Mouse (Mus musculus) stomach, embryonic 16.5 days (tissue): ENCODE data around the gene Lfng. TPM values are rescaled to one million over a fixed set of nuclear protein-coding genes. Genes with fewer than 3 reads are reported as not detected.

Source experiments
- ATAC-seq: fragments of 200-750 bp; cut with Nextera tagmentation; 2 replicates; pipeline ENCODE4 v1.8.0; 2017; ENCODE audit warnings: moderate number of reproducible peaks, moderate TSS enrichment; ENCODE audit not compliant: insufficient read depth, low FRiP score
- H3K27ac ChIP-seq: fragments of 300-500 bp; sonication (generic); 2 replicates; pipeline ENCODE4 v1.5.1; 2014; ENCODE audit warnings: low read length
- H3K27me3 ChIP-seq: fragments of 300-500 bp; sonication (generic); 2 replicates; pipeline ENCODE4 v1.6.1; 2014; ENCODE audit warnings: low read length, control low read depth, mixed read lengths; ENCODE audit not compliant: control insufficient read depth, insufficient read depth
- H3K36me3 ChIP-seq: fragments of 300-500 bp; sonication (generic); 2 replicates; pipeline ENCODE4 v1.6.1; 2014; ENCODE audit warnings: low read length; ENCODE audit not compliant: control insufficient read depth, insufficient read depth
- H3K4me1 ChIP-seq: fragments of 300-500 bp; sonication (generic); 2 replicates; pipeline ENCODE4 v1.6.1; 2014; ENCODE audit warnings: low read length, control low read depth, mixed read lengths; ENCODE audit not compliant: control insufficient read depth, insufficient read depth
- H3K4me2 ChIP-seq: fragments of 300-500 bp; sonication (generic); 2 replicates; pipeline ENCODE4 v1.6.1; 2014; ENCODE audit warnings: low read depth, low read length, mixed read lengths
- H3K4me3 ChIP-seq: fragments of 300-500 bp; sonication (generic); replicated peaks from 2 replicates; pipeline ENCODE4 v1.5.1; 2014; ENCODE audit warnings: mild to moderate bottlenecking, low read length
- H3K9ac ChIP-seq: fragments of 300-500 bp; sonication (generic); 2 replicates; pipeline ENCODE4 v1.6.1; 2014; ENCODE audit warnings: low read length
- H3K9me3 ChIP-seq: fragments of 300-500 bp; sonication (generic); replicated peaks from 2 replicates; pipeline ENCODE4 v1.6.1; 2016; ENCODE audit warnings: low read length, control low read depth; ENCODE audit not compliant: control insufficient read depth
- WGBS: fragments of 180-500 bp; shearing (Covaris S2); extraction: QIAGEN DNeasy Blood & Tissue Kit; methylation state at CpG from one replicate; pipeline ENCODE4 v1.1.7; 2014; 5-methylcytosine and 5-hydroxymethylcytosine counted together
- polyA plus RNA-seq: library from polyadenylated mRNA; unstranded; fragments of >200 nt; fragmentation: Nextera tagmentation; extraction: Ambion mirVana; gene quantifications from 2 replicates; pipeline ENCODE4 v1.2.1, GENCODE M21; 2015

Lfng gene
- polyA plus RNA-seq, 1 experiment from 2014 or later, result 21.5 TPM

DNA sequence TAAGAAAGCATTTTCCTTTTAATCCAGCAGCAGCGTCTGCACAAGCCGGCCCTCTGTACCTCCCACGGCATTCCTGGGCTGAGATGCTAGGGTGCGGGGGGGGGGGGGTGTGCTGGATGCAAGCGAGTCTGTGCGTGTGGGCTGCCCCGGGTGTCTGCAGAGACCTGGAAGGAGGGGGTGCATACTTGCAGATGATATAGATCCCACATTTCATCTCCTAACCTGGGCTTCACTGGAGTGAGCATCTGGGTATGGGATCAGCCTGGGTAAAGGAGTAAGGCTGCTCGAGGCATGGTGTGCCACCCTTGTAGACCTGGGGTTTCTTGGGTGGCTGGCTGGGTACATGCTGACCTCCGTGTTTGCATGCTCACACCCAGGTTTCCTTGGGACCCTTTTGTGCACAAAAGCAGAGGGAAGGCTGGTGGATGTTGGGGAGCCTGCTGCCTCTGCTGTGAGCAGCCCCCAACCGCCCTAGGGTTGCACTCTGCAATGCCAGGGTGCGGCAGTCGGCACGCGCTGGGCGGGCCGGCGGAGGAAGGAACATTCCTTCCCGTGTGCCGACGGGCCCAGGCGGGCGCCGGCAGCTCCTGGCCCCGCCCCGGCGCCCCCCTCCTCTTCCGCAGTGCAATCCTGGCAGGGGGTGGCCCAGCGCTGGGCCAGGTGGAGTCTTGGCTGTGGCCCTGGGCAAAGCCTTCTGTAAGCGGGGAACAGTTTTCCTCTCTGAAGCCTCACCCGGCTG, 3.3 kb downstream of the Lfng start:
- H3K4me3 ChIP-seq, result peak overlapping the region; percentile 63
- H3K27me3 ChIP-seq, result peaks cover 6% of the 10 kb centered on the region; the same call in 1 of the 2 replicates
- H3K4me2 ChIP-seq, result peak overlapping the region; percentile 61
- peaks cover 2% of the 10 kb centered on the region; the same call in 1 of the 2 replicates for H3K36me3 ChIP-seq
- peak; percentile 19 for ATAC-seq
- 4% methylated on average over 29 of the region's 30 CpGs for whole genome bisulfite sequencing
- peaks cover 50% of the 10 kb centered on the region for H3K4me1 ChIP-seq
- H3K9me3 ChIP-seq, result no peaks in the 10 kb centered on the region
- H3K9ac ChIP-seq, result peak overlapping the region; percentile 82
- peak overlapping the region; percentile 99 for H3K27ac ChIP-seq

DNA sequence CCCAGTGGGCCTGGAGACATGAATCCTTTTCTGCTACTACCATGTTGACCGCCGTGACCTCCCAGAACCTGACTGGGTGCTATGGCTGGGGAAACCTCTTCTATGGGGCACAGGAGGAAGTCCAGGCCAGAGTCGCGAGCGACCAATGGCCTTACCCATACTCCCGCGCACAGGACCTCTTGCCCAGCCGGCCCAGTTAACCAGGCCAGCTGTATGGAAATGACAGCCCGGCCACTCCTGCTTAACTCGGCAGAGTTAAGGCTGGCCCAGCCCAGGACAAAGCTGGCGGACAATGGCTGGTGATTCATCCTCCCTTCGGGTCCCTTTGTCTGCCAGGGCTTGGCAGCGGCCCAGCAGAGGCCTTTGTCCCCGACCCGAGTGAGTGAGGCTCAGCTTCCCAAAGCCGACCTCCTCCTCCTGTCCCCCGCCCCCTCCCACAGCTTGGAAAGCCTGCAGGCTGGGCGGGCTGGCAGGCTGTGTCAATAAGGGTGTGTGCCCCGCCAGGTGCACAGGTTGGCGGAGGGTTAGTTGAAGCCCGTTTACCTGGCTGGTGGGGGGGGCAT, 4.0 kb downstream of the Lfng start:
- H3K4me1 ChIP-seq, result peaks cover 50% of the 10 kb centered on the region
- peak overlapping the region; percentile 82 for H3K9ac ChIP-seq
- ATAC-seq, result peak; percentile 78
- H3K4me3 ChIP-seq, result peak overlapping the region; percentile 63
- H3K27me3 ChIP-seq, result no peaks in the 10 kb centered on the region
- H3K27ac ChIP-seq, result peak overlapping the region; percentile 99
- H3K36me3 ChIP-seq, result peaks cover 2% of the 10 kb centered on the region; the same call in 1 of the 2 replicates
- WGBS, result 18% methylated on average over 21 of the region's 21 CpGs
- H3K4me2 ChIP-seq, result peak overlapping the region; percentile 61
- H3K9me3 ChIP-seq, result no peaks in the 10 kb centered on the region

GRCm38 (mm10) chr5:140611611-140612185, 4.6 kb downstream of the Lfng start:
- Histone ChIP-seq H3K4me3 (peak overlapping the region; percentile 63), H3K27me3 (no peaks in the 10 kb centered on the region), H3K9me3 (no peaks in the 10 kb centered on the region), H3K9ac (peak overlapping the region; percentile 82), H3K36me3 (peaks cover 2% of the 10 kb centered on the region; the same call in 1 of the 2 replicates), H3K4me2 (peak overlapping the region; percentile 61), H3K4me1 (peaks cover 45% of the 10 kb centered on the region), H3K27ac (peak overlapping the region; percentile 99)
- no peak; the same call in 1 of the 2 replicates for ATAC-seq
- WGBS, result 30% methylated on average over 15 of the region's 15 CpGs

DNA sequence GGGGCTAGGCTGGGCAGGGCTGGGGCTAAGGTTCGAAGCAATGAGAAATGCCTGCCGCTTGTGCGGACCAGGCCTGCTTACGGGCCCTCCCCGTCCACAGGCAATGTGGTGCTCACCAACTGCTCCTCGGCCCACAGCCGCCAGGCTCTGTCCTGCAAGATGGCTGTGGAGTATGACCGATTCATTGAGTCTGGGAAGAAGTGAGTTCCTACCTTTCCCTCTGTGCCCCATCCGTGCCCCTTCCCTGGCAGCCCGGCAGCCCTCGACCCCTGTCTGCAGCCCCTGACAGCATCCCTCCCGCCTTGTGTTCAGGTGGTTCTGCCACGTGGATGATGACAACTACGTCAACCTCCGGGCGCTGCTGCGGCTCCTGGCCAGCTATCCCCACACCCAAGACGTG, 5.1 kb downstream of the Lfng start:
- 61% methylated on average over 18 of the region's 18 CpGs for WGBS
- peak overlapping the region; percentile 82 for H3K9ac ChIP-seq
- peak overlapping the region; percentile 99 for H3K27ac ChIP-seq

DNA sequence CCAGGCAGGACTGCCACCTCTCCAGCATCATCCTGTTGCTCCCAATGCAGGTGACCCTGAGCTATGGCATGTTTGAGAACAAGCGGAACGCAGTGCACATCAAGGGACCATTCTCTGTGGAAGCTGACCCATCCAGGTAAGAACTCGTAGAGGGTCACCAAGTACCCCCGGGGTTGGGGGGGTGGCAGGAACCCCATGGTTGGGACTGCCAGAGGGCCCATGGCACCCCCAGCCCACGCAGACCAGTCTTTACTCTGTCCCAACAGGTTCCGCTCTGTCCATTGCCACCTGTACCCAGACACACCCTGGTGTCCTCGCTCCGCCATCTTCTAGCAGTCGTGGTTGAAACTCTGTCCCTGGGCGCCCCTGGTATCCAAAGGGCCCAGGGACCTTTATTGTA, 7.0 kb downstream of the Lfng start:
- Histone ChIP-seq H3K4me1 (peaks cover 34% of the 10 kb centered on the region), H3K9me3 (no peaks in the 10 kb centered on the region), H3K27me3 (no peaks in the 10 kb centered on the region), H3K36me3 (peaks cover 2% of the 10 kb centered on the region; the same call in 1 of the 2 replicates), H3K27ac (no peak overlapping the region), H3K4me2 (no peak overlapping the region), H3K9ac (no peak overlapping the region), H3K4me3 (no peak overlapping the region)
- no peak for ATAC-seq
- 92% methylated on average over 10 of the region's 10 CpGs for WGBS

More for the DNA sequence above, 5.1 kb downstream of the Lfng start:
- H3K4me2 ChIP-seq, result peak overlapping the region; percentile 61
- H3K4me3 ChIP-seq, result peak overlapping the region; percentile 63
- no peaks in the 10 kb centered on the region for H3K27me3 ChIP-seq
- H3K36me3 ChIP-seq, result peaks cover 2% of the 10 kb centered on the region; the same call in 1 of the 2 replicates
- H3K4me1 ChIP-seq, result peaks cover 42% of the 10 kb centered on the region
- ATAC-seq, result no peak
- H3K9me3 ChIP-seq, result no peaks in the 10 kb centered on the region

GRCm38 (mm10) chr5:140614837-140615236, 7.7 kb downstream of the Lfng start:
- H3K9ac ChIP-seq, result no peak overlapping the region
- peaks cover 2% of the 10 kb centered on the region; the same call in 1 of the 2 replicates for H3K36me3 ChIP-seq
- H3K4me2 ChIP-seq, result no peak overlapping the region
- H3K9me3 ChIP-seq, result no peaks in the 10 kb centered on the region
- ATAC-seq, result no peak
- H3K27ac ChIP-seq, result no peak overlapping the region; the same call in 1 of the 2 replicates
- H3K4me3 ChIP-seq, result no peak overlapping the region
- peaks cover 28% of the 10 kb centered on the region for H3K4me1 ChIP-seq
- 68% methylated on average over 4 of the region's 4 CpGs for WGBS
- no peaks in the 10 kb centered on the region for H3K27me3 ChIP-seq

DNA sequence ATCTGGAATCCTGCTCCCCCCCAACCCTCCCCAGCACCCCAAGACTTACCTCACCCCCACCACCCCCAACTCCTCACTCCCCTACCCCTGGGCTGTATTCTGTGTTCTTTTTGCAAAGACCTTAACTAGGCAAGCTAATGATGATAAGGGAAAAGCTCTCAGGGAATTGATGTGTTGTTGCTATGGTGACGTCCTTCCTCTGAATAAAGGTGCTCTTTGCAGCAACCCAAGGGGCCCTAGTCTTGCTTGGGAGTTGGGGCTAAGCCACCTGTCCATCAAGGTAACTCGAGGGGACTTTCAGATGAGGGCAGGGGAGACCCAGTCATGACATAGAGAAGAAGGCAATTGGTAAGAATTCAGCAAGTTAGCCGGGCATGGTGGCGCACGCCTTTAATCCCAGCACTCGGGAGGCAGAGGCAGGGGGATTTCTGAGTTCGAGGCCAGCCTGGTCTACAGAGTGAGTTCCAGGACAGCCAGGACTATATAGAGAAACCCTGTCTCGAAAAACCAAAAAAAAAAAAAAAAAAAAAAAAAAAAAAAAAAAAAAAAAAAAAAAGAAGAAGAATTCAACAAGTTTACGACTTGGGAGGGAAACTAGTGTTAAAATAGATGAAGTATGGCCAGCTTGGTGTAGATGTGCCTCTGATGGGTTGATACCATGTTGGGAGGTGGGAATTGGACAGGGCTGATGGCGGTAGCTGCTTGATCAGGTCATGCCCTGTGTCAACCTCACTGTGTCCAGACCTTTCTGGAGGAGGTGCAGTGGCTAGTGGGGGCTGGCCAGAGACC, 8.4 kb downstream of the Lfng start:
- no peak for ATAC-seq
- H3K4me3 ChIP-seq, result no peak overlapping the region
- no peaks in the 10 kb centered on the region for H3K27me3 ChIP-seq
- 70% methylated on average over 10 of the region's 10 CpGs for WGBS
- H3K4me1 ChIP-seq, result peaks cover 21% of the 10 kb centered on the region
- no peak overlapping the region for H3K27ac ChIP-seq
- no peaks in the 10 kb centered on the region for H3K9me3 ChIP-seq
- no peak overlapping the region for H3K4me2 ChIP-seq
- H3K9ac ChIP-seq, result no peak overlapping the region
- H3K36me3 ChIP-seq, result peaks cover 2% of the 10 kb centered on the region; the same call in 1 of the 2 replicates

DNA sequence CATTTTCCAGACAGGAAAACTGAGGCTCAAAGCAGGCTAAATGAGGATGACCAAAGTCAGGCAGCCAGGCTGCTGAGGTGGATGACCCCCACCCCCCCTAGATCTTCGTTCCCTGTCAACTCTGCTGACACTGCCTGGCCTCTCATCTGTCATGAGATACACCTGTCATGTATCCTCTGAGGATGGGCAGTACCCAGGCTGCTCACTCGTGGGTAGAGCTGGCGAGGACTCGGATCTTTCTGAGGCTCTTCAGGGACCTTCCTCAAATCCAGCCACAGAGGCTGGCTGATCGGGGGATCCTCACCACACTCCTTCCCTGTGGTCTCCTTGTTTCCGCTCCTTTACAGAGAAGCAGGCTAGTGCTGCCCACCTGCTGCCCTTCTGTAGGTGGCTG, 9.0 kb downstream of the Lfng start:
- Histone ChIP-seq H3K9me3 (no peaks in the 10 kb centered on the region), H3K27me3 (no peaks in the 10 kb centered on the region), H3K27ac (no peak overlapping the region), H3K4me1 (peaks cover 15% of the 10 kb centered on the region), H3K9ac (0 out of 2 replicates have a peak overlapping the region, but pooled peaks have one; percentile 15), H3K36me3 (peaks cover 2% of the 10 kb centered on the region; the same call in 1 of the 2 replicates), H3K4me2 (no peak overlapping the region), H3K4me3 (no peak overlapping the region)
- no peak for ATAC-seq
- 69% methylated on average over 6 of the region's 6 CpGs for WGBS
